Mouse (Mus musculus) testis, postnatal 10 days (tissue): ENCODE results near the gene Dennd6b.

Experiments used
- DNase-seq: peaks from one replicate; pipeline ENCODE4 v3.0.0; 2021; ENCODE audit warnings: low spot score

The Dennd6b gene

GRCm38 (mm10) chr15:89196313-89196706 is at the start of gene Dennd6b:
Gene Dennd6b (minus strand): TSS chr15:89196496.
- peak; percentile 96 for DNase-seq

GRCm38 (mm10) chr15:89241025-89241424 is 44.7 kb upstream of the Dennd6b start:
- no peak for DNase-seq

- DNase-seq, result no peak
These were observed 43.6 kb upstream of the Dennd6b start for GRCm38 (mm10) chr15:89239751-89240392.

DNA sequence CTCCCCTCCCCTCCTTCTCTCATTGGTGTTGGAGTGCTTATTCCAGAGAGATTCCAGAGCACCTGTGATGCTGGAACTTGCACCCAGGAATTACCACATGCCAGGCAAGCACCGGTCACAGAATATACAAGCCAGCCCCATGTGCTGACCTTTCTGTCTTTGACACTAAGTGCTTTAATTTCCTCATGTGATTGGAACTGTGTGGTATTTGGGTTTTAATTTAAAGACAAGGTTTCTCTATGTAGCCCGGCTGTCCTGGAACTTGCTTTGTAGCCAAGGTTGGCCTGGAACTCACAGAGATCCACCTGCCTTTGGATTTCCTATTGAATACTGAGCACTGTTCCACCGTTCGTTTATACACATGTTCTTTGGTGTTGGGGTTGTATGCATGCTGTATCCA is 37.8 kb upstream of the Dennd6b start:
- no peak for DNase-seq

GRCm38 (mm10) chr15:89233586-89233985 is 37.3 kb upstream of the Dennd6b start:
- no peak for DNase-seq

DNA sequence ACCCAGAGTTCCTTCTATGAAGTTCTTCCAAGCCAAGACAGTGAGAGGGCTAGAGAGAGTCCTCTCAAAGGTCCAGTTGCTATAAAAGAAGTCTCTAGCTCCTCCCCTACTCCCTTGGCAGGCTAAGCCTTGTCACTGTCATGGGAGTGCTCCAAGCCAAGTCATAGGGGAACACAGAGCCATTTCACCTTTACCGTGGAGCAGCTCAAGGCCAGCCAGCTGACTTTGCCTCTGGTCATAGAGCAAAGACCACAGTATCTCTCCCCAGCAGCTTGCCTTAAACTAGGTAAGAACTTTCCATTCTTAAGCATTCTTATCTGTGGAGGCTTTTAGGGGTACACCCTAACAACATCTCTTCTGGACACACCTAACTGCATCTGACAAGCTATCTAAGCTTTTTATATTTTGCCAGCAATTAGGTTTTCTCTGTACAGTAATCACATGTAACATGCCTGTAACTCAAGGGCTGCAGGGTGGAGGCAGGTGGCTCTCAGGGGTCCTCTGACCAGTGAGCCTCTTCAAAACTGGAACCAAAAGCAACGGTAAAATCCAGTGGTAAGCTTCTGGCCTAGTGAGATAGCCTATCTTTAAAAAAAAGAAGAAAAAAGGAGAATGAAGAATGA is 19.4 kb upstream of the Dennd6b start:
- DNase-seq, result no peak

DNA sequence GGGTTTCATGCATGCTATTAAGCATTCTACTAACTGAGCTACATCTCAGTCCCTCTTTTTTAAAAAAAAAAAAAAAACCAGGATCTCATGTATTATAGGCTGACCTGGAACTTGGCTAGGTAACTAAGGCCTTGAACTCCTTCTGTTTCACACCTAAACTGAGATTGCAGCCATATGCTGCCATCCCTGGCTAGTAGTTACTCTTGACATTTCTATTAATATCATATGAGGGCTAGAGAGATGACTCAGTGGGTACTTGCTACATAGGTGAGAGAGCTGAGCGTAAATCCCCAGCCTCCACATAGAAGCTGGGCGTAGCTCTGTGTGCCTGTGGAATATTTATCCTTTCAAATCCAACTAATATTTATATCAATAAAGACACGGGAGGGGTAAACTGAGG is 18.7 kb upstream of the Dennd6b start:
- DNase-seq, result no peak

DNA sequence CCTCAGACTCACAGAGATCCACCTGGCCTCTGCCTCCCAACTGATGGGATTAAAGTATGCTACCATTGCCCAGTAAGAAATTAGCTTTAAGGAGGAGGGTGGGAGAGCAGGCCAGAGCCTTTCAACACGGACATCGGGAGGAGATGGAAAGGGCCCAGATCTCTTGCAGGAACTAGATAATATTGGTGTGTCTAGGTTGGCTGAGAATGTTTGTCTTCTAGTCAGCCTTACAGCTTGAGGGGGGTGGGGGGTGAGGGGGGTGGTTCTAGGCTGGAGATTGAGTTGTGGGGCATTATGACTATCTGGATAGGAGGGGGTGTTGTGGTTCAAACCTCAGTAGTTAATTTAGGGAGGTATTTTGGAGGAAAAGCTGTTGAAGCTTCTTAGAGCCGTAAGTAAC is 17.2 kb upstream of the Dennd6b start:
- DNase-seq, result no peak

GRCm38 (mm10) chr15:89212495-89212894 is 16.2 kb upstream of the Dennd6b start:
- DNase-seq, result no peak

GRCm38 (mm10) chr15:89211716-89212461 is 15.6 kb upstream of the Dennd6b start:
- peak; percentile 50 for DNase-seq

GRCm38 (mm10) chr15:89210915-89211715 is 14.8 kb upstream of the Dennd6b start, which contains the start of gene Ppp6r2:
Gene Ppp6r2 (plus strand): TSS chr15:89211553.
- peak; percentile 92 for DNase-seq

- peak; percentile 95 for DNase-seq
These were observed 13.8 kb upstream of the Dennd6b start for GRCm38 (mm10) chr15:89209886-89210761.

- DNase-seq, result no peak
These were observed 11.2 kb upstream of the Dennd6b start for GRCm38 (mm10) chr15:89207457-89207856.

DNA sequence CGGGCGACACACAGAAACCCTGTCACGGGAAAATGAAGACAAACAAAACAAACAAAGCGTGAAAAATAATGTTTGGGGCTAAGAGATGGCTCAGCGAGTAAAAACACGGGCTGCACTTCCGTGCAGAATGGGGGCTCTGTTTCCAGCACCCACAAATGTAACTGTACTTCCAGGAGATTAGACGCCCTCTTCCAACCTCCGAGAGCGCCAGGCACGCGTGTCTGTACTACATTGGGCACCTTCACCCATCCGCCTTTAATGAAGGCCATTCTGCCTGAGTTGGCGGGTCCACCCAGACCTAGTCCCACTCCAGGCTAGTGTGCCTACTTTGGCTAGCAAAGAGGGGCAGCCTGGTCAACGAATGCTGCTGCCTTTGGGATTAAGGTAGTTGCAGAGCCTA is 760 bp upstream of the Dennd6b start:
- DNase-seq, result peak; percentile 39

DNA sequence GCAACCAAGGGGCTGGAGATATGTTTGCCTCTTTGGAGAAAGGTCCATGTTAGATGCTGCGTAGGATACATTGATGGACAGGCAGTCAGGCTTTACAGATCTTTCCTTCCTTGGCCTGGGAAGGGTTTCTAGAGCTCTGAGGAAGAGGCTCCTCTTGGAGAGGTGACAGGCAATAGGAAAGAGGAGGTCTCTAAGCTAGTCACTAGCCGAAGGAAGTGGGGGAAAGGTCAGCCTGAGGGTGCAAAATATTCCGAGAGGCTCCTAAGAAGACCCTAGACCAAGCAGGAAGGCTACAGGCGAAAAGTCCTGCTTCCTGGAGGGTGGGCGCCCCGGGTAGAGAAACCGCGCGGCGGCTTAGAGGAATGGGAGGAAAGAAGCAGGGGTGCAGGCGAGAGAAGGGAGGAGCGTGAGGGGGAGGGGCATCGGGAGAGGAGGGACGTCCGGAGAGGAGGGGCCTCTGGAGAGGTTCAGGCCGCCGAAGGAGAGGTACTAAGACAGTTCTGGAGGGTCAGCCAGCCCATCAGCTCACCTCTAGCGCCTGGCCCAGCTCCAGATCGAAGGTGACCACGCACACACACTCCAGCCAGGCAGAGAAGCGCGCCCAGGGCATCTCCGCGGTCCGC is 495 bp downstream of the Dennd6b start:
- DNase-seq, result peak; percentile 96

DNA sequence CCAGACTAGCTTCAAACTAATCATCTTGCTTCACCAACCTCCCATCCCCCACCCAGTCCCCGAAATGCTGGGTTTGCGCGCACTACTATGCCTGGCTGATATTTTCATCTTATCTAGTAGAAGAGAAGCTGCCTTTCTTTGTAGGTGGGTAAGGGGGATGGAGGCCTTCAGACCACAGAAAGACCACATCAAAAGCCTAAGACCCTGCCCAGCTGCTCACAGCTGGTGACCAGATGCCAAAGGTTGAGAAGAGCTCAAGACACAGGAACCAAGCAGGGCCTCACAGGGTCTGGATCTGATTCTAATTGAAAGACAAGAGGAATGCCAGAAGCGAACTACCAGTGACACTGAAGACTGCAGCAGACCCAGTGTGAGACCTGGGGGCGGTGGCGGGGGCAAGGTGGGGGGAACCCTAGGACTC is 1.0 kb downstream of the Dennd6b start:
- DNase-seq, result no peak

DNA sequence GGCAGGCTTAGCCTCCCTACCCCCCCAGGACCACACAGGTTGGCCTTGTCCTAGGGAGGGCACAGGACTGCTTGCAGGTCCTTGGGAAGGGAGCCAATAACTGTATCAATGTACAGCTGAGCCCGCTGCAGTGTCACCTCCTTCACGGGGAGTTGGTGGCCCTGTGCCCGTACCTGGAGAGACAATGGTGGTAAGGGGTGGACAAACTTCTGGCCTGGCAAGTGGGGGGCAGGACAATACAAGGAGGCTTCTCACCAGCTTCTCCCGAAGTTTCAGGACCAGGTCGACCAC is 11.4 kb downstream of the Dennd6b start:
- DNase-seq, result peak; percentile 52

DNA sequence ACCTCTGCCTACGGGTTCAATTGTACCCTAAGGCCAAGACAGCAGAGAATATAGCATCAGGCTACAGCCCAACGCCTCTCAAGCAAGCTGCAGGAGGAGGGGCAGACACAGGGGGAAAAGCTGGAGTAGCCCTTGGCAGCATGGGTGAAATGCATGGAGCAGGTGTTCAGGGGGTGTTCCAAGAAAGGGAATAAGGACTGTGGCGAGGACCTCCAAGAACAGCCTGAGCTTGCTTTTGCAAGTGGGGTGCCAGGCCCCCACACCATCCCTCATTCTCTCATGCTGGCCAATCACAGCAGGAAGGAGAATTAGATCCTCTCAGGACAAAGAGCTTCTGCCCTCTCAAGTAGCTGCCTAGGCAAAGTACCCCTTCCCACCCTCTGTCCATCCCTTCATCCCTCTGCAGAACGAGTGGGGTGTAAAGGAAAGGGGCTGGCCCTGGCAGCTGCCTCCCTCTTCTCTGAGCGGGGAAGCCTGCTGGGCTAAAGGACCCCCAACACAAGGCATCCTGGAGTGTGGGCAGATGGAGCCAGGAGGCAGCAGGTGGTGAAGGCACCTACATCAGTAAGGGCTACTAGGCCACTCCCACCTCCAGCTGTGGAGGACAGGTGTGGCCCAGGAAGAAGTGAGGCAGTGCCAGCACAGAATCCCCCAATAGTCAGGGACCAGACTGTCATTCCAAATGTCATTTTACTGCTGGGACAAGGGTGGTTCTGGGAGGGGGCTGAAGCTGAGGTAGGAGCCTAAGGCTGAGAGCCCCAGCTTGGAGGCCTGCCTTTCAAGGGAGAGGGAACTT is 12.0 kb downstream of the Dennd6b start:
- no peak for DNase-seq

- DNase-seq, result no peak
These were observed 13.5 kb downstream of the Dennd6b start for GRCm38 (mm10) chr15:89182842-89183241.

GRCm38 (mm10) chr15:89182328-89182741 is 14.0 kb downstream of the Dennd6b start:
- DNase-seq, result peak; percentile 68
